Mouse (Mus musculus): ENCODE measurements around the gene Mrap.

DNA sequence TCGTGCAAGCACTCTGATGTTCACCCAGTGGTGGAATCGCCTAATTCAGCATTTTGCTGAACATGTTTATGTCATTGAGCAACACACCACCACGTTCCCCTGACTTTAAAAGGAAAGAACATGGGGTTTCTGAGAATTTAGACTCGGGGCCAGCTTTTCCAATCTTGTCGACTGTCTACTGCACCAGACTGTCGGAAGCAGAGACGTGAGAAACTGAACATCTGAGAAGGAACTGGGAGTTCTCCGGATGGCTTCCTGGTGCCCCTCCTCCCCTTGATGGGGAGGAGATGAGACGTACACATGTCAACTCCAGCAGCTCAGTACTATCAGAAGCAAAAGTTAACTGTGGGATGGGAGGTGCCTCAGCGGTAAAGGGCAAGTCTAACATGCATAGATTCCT, 42.9 kb upstream of the Mrap start:
- TF ChIP-seq POLR2A (IDR thresholded peaks at IDR 0.05; ENCODE audit: borderline replicate concordance, low read depth, low read length) (no peak), CTCF (IDR thresholded peaks at IDR 0.05; ENCODE audit: low read depth, low read length) (no peak)
